Mouse (Mus musculus) forebrain, embryonic 14.5 days (tissue): ENCODE data around the gene Sectm1a. TPM values are rescaled to one million over a fixed set of nuclear protein-coding genes. Genes with fewer than 3 reads are reported as not detected.

Experiments
- ATAC-seq: fragments of 200-750 bp; cut with Nextera tagmentation; 2 replicates; pipeline ENCODE4 v1.8.0; 2017; ENCODE audit warnings: mild to moderate bottlenecking, moderate library complexity
- DNase-seq: peaks from one replicate; pipeline ENCODE4 v3.0.0-alpha.2; 2015; ENCODE audit warnings: low spot score
- H3K27ac ChIP-seq: fragments of 300-500 bp; sonication (generic); 2 replicates; pipeline ENCODE4 v1.5.1; 2014; ENCODE audit warnings: low read depth, mild to moderate bottlenecking, control low read depth, low read length, moderate library complexity
- H3K27me3 ChIP-seq: fragments of 300-500 bp; sonication (generic); replicated peaks from 2 replicates; pipeline ENCODE4 v1.6.1; 2014; ENCODE audit warnings: low read length, control low read depth, mixed read lengths; ENCODE audit not compliant: control insufficient read depth, insufficient read depth
- H3K36me3 ChIP-seq: fragments of 300-500 bp; sonication (generic); 2 replicates; pipeline ENCODE4 v1.6.1; 2014; ENCODE audit warnings: low read length, control low read depth; ENCODE audit not compliant: control insufficient read depth, insufficient read depth
- H3K4me1 ChIP-seq: fragments of 300-500 bp; sonication (generic); 2 replicates; pipeline ENCODE4 v1.6.1; 2014; ENCODE audit warnings: antibody characterized with exemption, low read length, control low read depth; ENCODE audit not compliant: control insufficient read depth, insufficient read depth
- H3K4me2 ChIP-seq: fragments of 300-500 bp; sonication (generic); 2 replicates; pipeline ENCODE4 v1.6.1; 2014; ENCODE audit warnings: mild to moderate bottlenecking, control low read depth, low read length
- H3K4me3 ChIP-seq: fragments of 300-500 bp; sonication (generic); 2 replicates; pipeline ENCODE4 v1.5.1; 2014; ENCODE audit warnings: low read depth, low read length, control low read depth
- H3K9ac ChIP-seq: fragments of 300-500 bp; sonication (generic); 2 replicates; pipeline ENCODE4 v1.6.1; 2014; ENCODE audit warnings: mild to moderate bottlenecking, low read length, control low read depth, moderate library complexity
- H3K9me3 ChIP-seq: fragments of 300-500 bp; sonication (generic); replicated peaks from 2 replicates; pipeline ENCODE4 v1.6.1; 2016; ENCODE audit warnings: low read length, control low read depth, mixed read lengths; ENCODE audit not compliant: control insufficient read depth
- WGBS: fragments of 180-500 bp; shearing (Covaris S2); extraction: QIAGEN DNeasy Blood & Tissue Kit; methylation state at CpG from one replicate; pipeline ENCODE4 v1.1.7; 2014; 5-methylcytosine and 5-hydroxymethylcytosine counted together
- polyA plus RNA-seq: library from polyadenylated mRNA; unstranded; fragments of >200 nt; fragmentation: Nextera tagmentation; extraction: Ambion mirVana; gene quantifications from 2 replicates; pipeline ENCODE4 v1.2.1, GENCODE M21; 2014

The Sectm1a gene
- polyA plus RNA-seq, 1 experiment from 2014 or later = not detected

DNA sequence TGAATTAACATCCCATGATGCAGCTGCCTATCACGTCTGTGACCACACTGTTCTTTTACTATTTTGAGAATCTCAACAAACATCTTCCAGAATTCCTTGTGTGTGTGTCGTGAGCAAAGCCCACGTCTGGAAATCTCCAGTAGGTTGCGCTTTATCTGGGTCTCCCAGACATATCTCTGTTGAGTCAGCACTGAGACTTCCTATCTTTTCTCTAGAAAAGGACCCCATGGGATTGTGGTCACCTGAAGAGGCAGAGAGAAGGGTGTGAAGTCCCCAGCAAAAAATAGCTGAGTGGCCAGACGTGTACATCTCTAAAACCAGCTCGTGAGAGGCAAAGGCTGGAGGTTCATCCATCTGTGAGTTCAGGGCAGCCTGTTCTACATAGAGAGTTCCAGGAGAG is 56.9 kb downstream of the Sectm1a start:
- 74% methylated on average over 6 of the region's 6 CpGs for WGBS
- Histone ChIP-seq H3K9ac (no peak overlapping the region), H3K9me3 (no peaks in the 10 kb centered on the region), H3K4me2 (no peak overlapping the region), H3K36me3 (no peaks in the 10 kb centered on the region), H3K4me3 (no peak overlapping the region), H3K4me1 (no peaks in the 10 kb centered on the region), H3K27me3 (no peaks in the 10 kb centered on the region), H3K27ac (no peak overlapping the region)
- no peak for DNase-seq
- ATAC-seq = no peak

- no peak overlapping the region for H3K9ac ChIP-seq
- no peaks in the 10 kb centered on the region for H3K4me1 ChIP-seq
- H3K27ac ChIP-seq = no peak overlapping the region
- 82% methylated on average over 5 of the region's 5 CpGs for WGBS
- no peaks in the 10 kb centered on the region for H3K27me3 ChIP-seq
- no peak for ATAC-seq
- no peak overlapping the region for H3K4me2 ChIP-seq
- DNase-seq = no peak
- no peaks in the 10 kb centered on the region for H3K9me3 ChIP-seq
- no peaks in the 10 kb centered on the region for H3K36me3 ChIP-seq
- H3K4me3 ChIP-seq = no peak overlapping the region
Observed at GRCm38 (mm10) chr11:121019501-121019900, 61.5 kb downstream of the Sectm1a start.

- DNase-seq (peak; percentile 68), ATAC-seq (peak; percentile 65; the same call in 1 of the 2 replicates)
- no peak overlapping the region for H3K4me3 ChIP-seq
- H3K36me3 ChIP-seq = no peaks in the 10 kb centered on the region
- H3K27me3 ChIP-seq = no peaks in the 10 kb centered on the region
- 42% methylated on average over 3 of the region's 3 CpGs for WGBS
- H3K4me2 ChIP-seq = no peak overlapping the region
- no peaks in the 10 kb centered on the region for H3K4me1 ChIP-seq
- no peak overlapping the region for H3K9ac ChIP-seq
- H3K27ac ChIP-seq = no peak overlapping the region
- no peaks in the 10 kb centered on the region for H3K9me3 ChIP-seq
Observed at GRCm38 (mm10) chr11:121017703-121018102, 63.3 kb downstream of the Sectm1a start.

Other genes starting within 250 kb of the Sectm1a start
- gene Ccdc57, start 148.3 kb downstream of the Sectm1a start, polyA plus RNA-seq = 5.0 and 6.5 TPM in 2 replicates
- 3.8 and 5.6 TPM in 2 replicates for gene Slc16a3, start 132.7 kb downstream of the Sectm1a start, polyA plus RNA-seq
- 51.5 and 59.6 TPM in 2 replicates for gene Csnk1d, start 89.9 kb downstream of the Sectm1a start, polyA plus RNA-seq
- not detected in 2 replicates for gene Cd7, start 41.8 kb downstream of the Sectm1a start, polyA plus RNA-seq
- gene Sectm1b, start 17.7 kb downstream of the Sectm1a start, polyA plus RNA-seq = not detected in 2 replicates
- not detected in 2 replicates for gene Tex19.2, start 37.5 kb upstream of the Sectm1a start, polyA plus RNA-seq
- not detected in 2 replicates for gene Tex19.1, start 64.9 kb upstream of the Sectm1a start, polyA plus RNA-seq
- 0.12 TPM in 1 of 2 replicates, not detected in the other for gene Uts2r, start 79.1 kb upstream of the Sectm1a start, polyA plus RNA-seq
- 11.9 and 14.8 TPM in 2 replicates for gene Hexdc, start 123.2 kb upstream of the Sectm1a start, polyA plus RNA-seq
- gene Ogfod3, start 123.5 kb upstream of the Sectm1a start, polyA plus RNA-seq = 18.6 and 19.5 TPM in 2 replicates
- gene Cybc1, start 148.1 kb upstream of the Sectm1a start, polyA plus RNA-seq = 45.3 and 46.0 TPM in 2 replicates
- gene Narf, start 156.0 kb upstream of the Sectm1a start, polyA plus RNA-seq = 89.5 and 90.0 TPM in 2 replicates
- 16.4 and 17.8 TPM in 2 replicates for gene Foxk2, start 178.8 kb upstream of the Sectm1a start, polyA plus RNA-seq